Mouse (Mus musculus) lung, adult 2 months (tissue): ENCODE data around the gene Odf4.
A peak's percentile ranks its signal among the peaks of the same experiment; 100 is the strongest.

ENCODE experiments used
- CTCF ChIP-seq: fragments of 200-500 bp; IDR thresholded peaks from 2 replicates; pipeline ENCODE4 v1.5.1; 2011; ENCODE audit warnings: mild to moderate bottlenecking, low read length, control low read depth; ENCODE audit not compliant: insufficient read depth
- POLR2A ChIP-seq: fragments of 200-500 bp; IDR thresholded peaks from 2 replicates; pipeline ENCODE4 v1.6.1; 2011; ENCODE audit warnings: low read depth, mild to moderate bottlenecking, control low read depth, low read length, borderline replicate concordance; ENCODE audit errors: extremely low read depth

GRCm38 (mm10) chr11:68874841-68875240, 52.0 kb downstream of the Odf4 start:
- TF ChIP-seq POLR2A (no peak), CTCF (peak; percentile 46; the same call in 1 of the 2 replicates)
